Mouse (Mus musculus): ENCODE data around the gene Pknox1.

The Pknox1 gene

DNA sequence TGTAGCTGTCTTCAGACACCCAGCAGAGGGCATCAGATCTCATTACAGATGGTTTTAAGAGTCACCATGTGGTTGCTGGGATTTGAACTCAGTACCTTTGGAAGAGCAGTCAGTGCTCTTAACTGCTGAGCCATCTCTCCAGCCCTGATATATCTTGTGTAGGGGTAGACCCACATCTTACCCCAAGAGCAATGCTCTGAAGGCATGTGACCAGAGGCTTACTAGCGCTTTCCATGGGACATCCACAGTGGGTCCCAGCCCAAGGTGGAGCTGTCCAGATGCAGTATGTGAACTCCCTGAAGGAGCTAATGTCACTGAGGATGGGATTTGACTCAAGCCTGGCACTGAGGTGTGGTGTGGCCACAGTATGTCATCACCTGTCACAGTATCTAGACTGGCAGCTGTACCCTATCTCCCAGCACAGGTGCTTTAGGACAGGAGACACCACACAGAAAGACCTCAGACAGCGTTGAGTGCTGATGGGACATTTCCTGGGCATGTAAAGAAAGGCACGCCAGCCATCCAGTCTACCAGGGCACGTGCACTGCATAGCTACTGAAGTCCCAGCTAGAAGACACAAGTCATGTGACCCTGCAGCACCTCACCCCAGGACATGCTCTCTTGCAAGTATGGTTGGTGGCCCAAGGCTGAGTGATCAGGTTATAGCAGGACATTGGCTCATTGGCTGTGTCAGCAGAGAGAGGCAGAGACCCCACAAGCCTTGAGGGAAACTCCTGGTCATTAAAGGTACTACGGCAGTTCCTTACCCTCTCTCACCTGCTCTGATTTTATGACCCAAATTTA lies 81.9 kb downstream of the Pknox1 start:
- no peak for DNase-seq (ENCODE audit: low spot score in 2 of 2)

DNA sequence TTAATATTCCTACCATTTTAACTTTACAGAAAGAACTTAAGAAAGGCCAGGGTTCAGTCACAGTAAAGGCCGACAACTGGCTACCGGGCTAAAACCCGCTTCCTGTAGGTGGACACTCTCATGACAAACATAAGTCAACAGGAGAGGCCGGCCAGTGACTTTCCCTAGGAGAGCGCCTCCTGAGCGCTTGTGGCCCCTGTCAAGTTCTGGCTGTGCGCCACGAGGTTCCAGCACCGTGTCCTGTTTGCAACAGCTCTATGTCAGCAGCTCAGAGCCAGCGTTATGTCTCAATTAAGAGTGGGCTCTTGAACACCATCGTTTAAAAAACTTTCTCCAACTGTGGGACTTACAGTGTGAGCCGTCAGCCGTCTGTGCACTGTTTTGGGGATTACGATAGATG lies 87.6 kb downstream of the Pknox1 start:
- no peak for DNase-seq (ENCODE audit: low spot score in 2 of 2)

DNA sequence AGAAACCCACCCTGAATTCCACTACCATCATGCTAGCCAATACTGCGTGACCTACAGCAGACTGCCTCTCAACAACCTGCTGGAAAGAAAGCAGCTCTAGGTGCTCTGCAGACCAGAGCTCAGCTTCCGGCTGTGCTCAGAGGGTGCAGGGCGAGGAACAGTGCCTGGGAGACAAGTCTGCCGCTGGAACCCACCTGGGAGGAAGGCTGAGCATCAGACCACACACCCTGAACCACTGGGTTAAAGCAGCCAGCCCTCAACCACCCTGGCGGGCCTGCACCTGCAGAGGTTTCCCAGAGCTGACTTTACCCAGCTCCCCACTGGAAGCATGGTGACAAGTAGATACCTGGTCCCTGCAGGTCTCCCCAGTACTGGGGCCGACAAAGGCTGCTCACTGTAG lies 88.7 kb downstream of the Pknox1 start:
- no peak for DNase-seq (ENCODE audit: low spot score in 2 of 2)

DNA sequence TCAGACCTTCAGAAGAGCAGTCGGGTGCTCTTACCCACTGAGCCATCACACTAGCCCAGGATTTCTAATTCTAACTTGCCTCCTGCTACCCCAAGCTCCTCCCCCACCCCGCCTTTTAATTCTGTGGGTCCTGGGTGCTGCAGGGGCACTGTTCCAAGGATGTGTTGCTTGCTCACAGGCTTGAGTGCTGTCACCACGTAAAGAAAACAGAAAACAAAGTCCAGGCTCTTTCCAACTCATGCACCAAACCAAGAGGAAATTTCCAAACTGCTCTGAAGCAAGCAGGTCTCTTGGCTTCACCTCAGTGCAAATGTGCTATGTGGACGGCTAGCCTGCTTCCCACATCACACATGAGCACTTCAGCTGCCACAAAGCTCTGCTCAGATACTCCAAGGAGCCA lies 90.8 kb downstream of the Pknox1 start:
- DNase-seq (ENCODE audit: low spot score in 2 of 2): no peak

DNA sequence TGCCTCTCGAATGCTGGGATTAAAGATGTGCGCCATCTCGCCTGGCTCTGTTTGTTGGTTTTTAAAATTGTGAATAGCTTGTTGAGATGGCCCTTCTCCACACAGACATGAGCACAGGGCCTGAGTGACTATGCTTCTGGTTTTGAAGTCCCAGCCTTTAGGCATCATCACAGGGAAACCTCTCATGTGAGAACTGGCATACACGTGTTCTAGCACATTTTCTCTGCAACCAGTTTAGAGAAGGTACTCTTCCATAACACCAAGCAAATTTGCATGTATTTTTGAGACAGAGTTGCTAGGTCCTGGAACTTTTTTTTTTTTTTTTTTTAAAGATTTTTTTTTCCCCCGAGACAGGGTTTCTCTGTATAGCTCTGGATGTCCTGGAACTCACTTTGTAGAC lies 92.1 kb downstream of the Pknox1 start:
- no peak for DNase-seq (ENCODE audit: low spot score in 2 of 2)

All from spleen, postnatal 10 days (tissue).